ENCODE assay signal across 8 mouse cellular contexts in the genomic region with DNA sequence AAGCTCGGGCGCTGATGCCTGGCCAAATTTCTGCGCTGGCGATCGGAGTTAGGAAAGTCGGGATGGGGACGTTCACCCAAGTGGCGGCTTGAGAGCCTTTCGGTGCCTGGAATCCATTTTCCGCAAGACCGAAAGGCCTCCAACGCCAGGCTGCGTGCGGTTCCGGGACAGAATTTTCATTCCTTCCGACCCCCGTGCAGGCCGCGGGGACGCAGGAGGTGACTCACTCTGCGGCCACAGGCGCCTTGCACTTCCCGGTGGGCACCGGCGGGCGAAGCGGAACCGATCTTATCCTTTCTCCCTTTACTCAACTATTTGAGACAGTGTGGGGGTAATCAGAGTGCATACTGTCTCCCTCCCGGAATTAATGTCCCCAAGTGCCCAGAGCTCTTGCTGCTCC. TPM values are rescaled to one million over a fixed set of nuclear protein-coding genes. Genes with fewer than 3 reads are reported as not detected.
A peak's percentile ranks its signal among the peaks of the same experiment; 100 is the strongest.
DNase-seq lines count a peak whose midpoint lies in the region; ATAC-seq lines count a peak whose summit lies in the region.

No protein-coding gene starts in this region.

- WGBS in embryonic facial prominence, embryonic 15.5 days: 1% methylated on average over 29 of the region's 29 CpGs
- 2% methylated on average over 29 of the region's 29 CpGs for WGBS in intestine, embryonic 15.5 days

- no peak overlapping the region for H3K9ac ChIP-seq in embryonic facial prominence, embryonic 15.5 days
- H3K9ac ChIP-seq in intestine, embryonic 15.5 days: 0 out of 2 replicates have a peak overlapping the region, but pooled peaks have one; percentile 10

- no peaks in the 10 kb centered on the region for H3K36me3 ChIP-seq in embryonic facial prominence, embryonic 15.5 days
- H3K36me3 ChIP-seq in intestine, embryonic 15.5 days: no peaks in the 10 kb centered on the region

- peak; percentile 25 for DNase-seq in kidney, adult 18-20 months
- DNase-seq in kidney, adult 8-10 months: no peak
- peak; percentile 35 to 37 for DNase-seq in lung, postnatal 4 days
- peak; percentile 14 for DNase-seq in yolk sac, embryonic 10.5 days (ENCODE audit: low spot score)
- DNase-seq in cerebellum, adult 9-10 months: no peak
- DNase-seq in ovary, adult 18-20 months (ENCODE audit: low spot score): no peak

- no peak for ATAC-seq in embryonic facial prominence, embryonic 15.5 days (ENCODE audit: insufficient number of reproducible peaks, low FRiP score, low TSS enrichment, low read depth)
- ATAC-seq in intestine, embryonic 15.5 days: no peak

- H3K4me1 ChIP-seq in embryonic facial prominence, embryonic 15.5 days: peaks cover 68% of the 10 kb centered on the region
- H3K4me1 ChIP-seq in intestine, embryonic 15.5 days (replicated peaks): peaks cover 50% of the 10 kb centered on the region

- H3K4me3 ChIP-seq in embryonic facial prominence, embryonic 15.5 days (replicated peaks): peak overlapping the region; percentile 37
- H3K4me3 ChIP-seq in intestine, embryonic 15.5 days (replicated peaks): peak overlapping the region; percentile 27

- no peaks in the 10 kb centered on the region for H3K9me3 ChIP-seq in embryonic facial prominence, embryonic 15.5 days (replicated peaks)
- H3K9me3 ChIP-seq in intestine, embryonic 15.5 days: no peaks in the 10 kb centered on the region

- H3K27ac ChIP-seq in embryonic facial prominence, embryonic 15.5 days (replicated peaks): no peak overlapping the region
- H3K27ac ChIP-seq in intestine, embryonic 15.5 days: no peak overlapping the region

- H3K4me2 ChIP-seq in embryonic facial prominence, embryonic 15.5 days (replicated peaks): peak overlapping the region; percentile 94
- peak overlapping the region; percentile 96 for H3K4me2 ChIP-seq in intestine, embryonic 15.5 days (replicated peaks)

- peaks cover 39% of the 10 kb centered on the region for H3K27me3 ChIP-seq in embryonic facial prominence, embryonic 15.5 days
- peaks cover 69% of the 10 kb centered on the region for H3K27me3 ChIP-seq in intestine, embryonic 15.5 days (replicated peaks)

RNA-seq across cellular contexts. Expression of a gene that starts 1.3 kb away (rescaled TPM):
- polyA plus RNA-seq in embryonic facial prominence, embryonic 15.5 days (2015; fragmentation: Nextera tagmentation; extraction: Ambion mirVana): 11.6 and 13.1 TPM in 2 replicates
- 4.6 and 5.7 TPM in 2 replicates for polyA plus RNA-seq in intestine, embryonic 15.5 days (2015; fragmentation: Nextera tagmentation; extraction: Ambion mirVana)

Comparison
In these comparisons a context has a peak if more than half of its experiments do, and no peak if none do; other contexts are left out.
1. DNase-seq: peak in kidney, adult 18-20 months (single experiment), lung, postnatal 4 days (2 of 2) and yolk sac, embryonic 10.5 days (single experiment); none in kidney, adult 8-10 months (0 of 2), cerebellum, adult 9-10 months (single experiment) and ovary, adult 18-20 months (single experiment).